Mouse (Mus musculus) hindbrain, embryonic 10.5 days (tissue): ENCODE data around the gene Pex26. TPM values are rescaled to one million over a fixed set of nuclear protein-coding genes. Genes with fewer than 3 reads are reported as not detected.

Experiments used
- DNase-seq: peaks from one replicate; pipeline ENCODE4 v3.0.0-alpha.2; 2017; ENCODE audit warnings: low spot score
- H3K27ac ChIP-seq: fragments of 300-500 bp; sonication (generic); 2 replicates; pipeline ENCODE4 v1.5.1; 2016; ENCODE audit warnings: mild to moderate bottlenecking, moderate library complexity
- H3K27me3 ChIP-seq: fragments of 300-500 bp; sonication (generic); 2 replicates; pipeline ENCODE4 v1.6.1; 2016; ENCODE audit warnings: mild to moderate bottlenecking; ENCODE audit not compliant: poor library complexity, insufficient read depth, severe bottlenecking
- H3K36me3 ChIP-seq: fragments of 300-500 bp; sonication (generic); 2 replicates; pipeline ENCODE4 v1.6.1; 2016; ENCODE audit warnings: mild to moderate bottlenecking, moderate library complexity
- H3K4me1 ChIP-seq: fragments of 300-500 bp; sonication (generic); replicated peaks from 2 replicates; pipeline ENCODE4 v1.6.1; 2016; ENCODE audit warnings: mild to moderate bottlenecking
- H3K4me3 ChIP-seq: fragments of 300-500 bp; sonication (generic); 2 replicates; pipeline ENCODE4 v1.5.1; 2016; ENCODE audit warnings: mild to moderate bottlenecking, moderate library complexity
- H3K9me3 ChIP-seq: fragments of 300-500 bp; sonication (generic); 2 replicates; pipeline ENCODE4 v1.6.1; 2016; ENCODE audit warnings: mild to moderate bottlenecking, moderate library complexity
- WGBS: fragments of 180-500 bp; shearing (Covaris S2); methylation state at CpG from one replicate; pipeline ENCODE4 v1.1.7; 2016; 5-methylcytosine and 5-hydroxymethylcytosine counted together
- polyA plus RNA-seq: library from polyadenylated mRNA; unstranded; fragments of >200 nt; fragmentation: Nextera tagmentation; extraction: Ambion mirVana; gene quantifications from 2 replicates; pipeline ENCODE4 v1.2.1, GENCODE M21; 2016

The Pex26 gene
- polyA plus RNA-seq, 1 experiment from 2014 or later: 10.1 TPM

GRCm38 (mm10) chr6:121216589-121217255 lies 33.3 kb downstream of the Pex26 start:
- WGBS: 91% methylated on average over 5 of the region's 5 CpGs
- DNase-seq: no peak
- no peaks in the 10 kb centered on the region for H3K9me3 ChIP-seq

DNA sequence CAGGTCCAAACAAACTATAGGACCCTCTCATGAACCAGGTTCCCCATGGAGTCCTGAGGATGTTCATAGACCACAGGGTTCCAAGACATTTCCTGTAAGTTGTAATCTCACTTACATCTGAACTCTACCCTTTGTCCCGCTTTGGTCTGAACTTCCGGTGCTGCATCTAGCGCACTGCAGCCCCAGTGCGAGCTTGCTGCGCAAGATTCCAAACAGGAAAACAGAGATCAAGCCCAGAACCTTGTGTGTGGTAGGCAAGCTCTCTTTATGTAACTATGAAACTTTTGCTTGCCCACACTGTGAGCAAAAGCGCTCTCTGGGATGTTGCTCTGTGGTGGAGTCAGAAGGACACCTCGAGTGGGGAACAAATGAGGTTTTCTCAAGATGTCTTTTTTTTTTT lies 34.5 kb downstream of the Pex26 start:
- 0 out of 2 replicates have a peak, but pooled peaks cover 3% of the 10 kb centered on the region for H3K27me3 ChIP-seq
- DNase-seq: no peak
- H3K27ac ChIP-seq: no peak overlapping the region
- WGBS: 94% methylated on average over 7 of the region's 7 CpGs
- H3K4me1 ChIP-seq: no peaks in the 10 kb centered on the region
- H3K4me3 ChIP-seq: no peak overlapping the region
- H3K9me3 ChIP-seq: no peaks in the 10 kb centered on the region
- no peaks in the 10 kb centered on the region for H3K36me3 ChIP-seq

More at GRCm38 (mm10) chr6:121216589-121217255, 33.3 kb downstream of the Pex26 start:
- Histone ChIP-seq H3K4me3 (no peak overlapping the region), H3K36me3 (no peaks in the 10 kb centered on the region), H3K4me1 (peaks cover 2% of the 10 kb centered on the region), H3K27me3 (peaks cover 14% of the 10 kb centered on the region), H3K27ac (no peak overlapping the region)

DNA sequence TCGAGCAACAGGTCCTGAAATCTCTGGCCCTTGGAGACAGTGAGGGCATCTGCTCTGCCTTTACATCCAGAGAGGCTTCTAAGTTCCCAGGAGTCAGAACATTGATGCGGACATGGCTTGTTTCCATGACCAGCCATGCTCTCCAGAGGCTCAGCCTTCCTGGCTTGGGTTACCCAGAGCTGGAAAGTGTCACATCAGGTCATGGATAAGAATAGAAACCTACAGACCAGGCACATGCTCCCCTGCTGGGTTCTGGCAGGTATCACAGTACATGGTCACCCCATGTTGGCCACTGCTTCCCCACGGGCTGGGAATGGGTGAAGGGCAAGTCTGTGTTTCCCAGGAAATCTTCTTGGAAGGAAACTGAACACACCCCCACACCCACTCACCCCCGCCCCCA lies 35.9 kb downstream of the Pex26 start:
- 0 out of 2 replicates have a peak, but pooled peaks cover 3% of the 10 kb centered on the region for H3K27me3 ChIP-seq
- no peak for DNase-seq
- 76% methylated on average over 4 of the region's 4 CpGs for WGBS
- no peak overlapping the region for H3K27ac ChIP-seq
- peaks cover 3% of the 10 kb centered on the region; the same call in 1 of the 2 replicates for H3K4me1 ChIP-seq
- H3K4me3 ChIP-seq: no peak overlapping the region
- H3K9me3 ChIP-seq: no peaks in the 10 kb centered on the region
- H3K36me3 ChIP-seq: no peaks in the 10 kb centered on the region

GRCm38 (mm10) chr6:121220181-121220580 lies 36.7 kb downstream of the Pex26 start:
- Histone ChIP-seq H3K27me3 (0 out of 2 replicates have a peak, but pooled peaks cover 2% of the 10 kb centered on the region), H3K4me3 (no peak overlapping the region), H3K9me3 (no peaks in the 10 kb centered on the region), H3K36me3 (no peaks in the 10 kb centered on the region), H3K4me1 (peaks cover 9% of the 10 kb centered on the region), H3K27ac (no peak overlapping the region)
- no peak for DNase-seq
- WGBS: 89% methylated on average over 10 of the region's 10 CpGs

- WGBS: 88% methylated on average over 8 of the region's 8 CpGs
- Histone ChIP-seq H3K9me3 (no peaks in the 10 kb centered on the region), H3K27me3 (no peaks in the 10 kb centered on the region), H3K27ac (no peak overlapping the region), H3K36me3 (no peaks in the 10 kb centered on the region), H3K4me1 (peaks cover 19% of the 10 kb centered on the region), H3K4me3 (no peak overlapping the region)
- no peak for DNase-seq
Measured at GRCm38 (mm10) chr6:121221876-121222597, 38.6 kb downstream of the Pex26 start.

DNA sequence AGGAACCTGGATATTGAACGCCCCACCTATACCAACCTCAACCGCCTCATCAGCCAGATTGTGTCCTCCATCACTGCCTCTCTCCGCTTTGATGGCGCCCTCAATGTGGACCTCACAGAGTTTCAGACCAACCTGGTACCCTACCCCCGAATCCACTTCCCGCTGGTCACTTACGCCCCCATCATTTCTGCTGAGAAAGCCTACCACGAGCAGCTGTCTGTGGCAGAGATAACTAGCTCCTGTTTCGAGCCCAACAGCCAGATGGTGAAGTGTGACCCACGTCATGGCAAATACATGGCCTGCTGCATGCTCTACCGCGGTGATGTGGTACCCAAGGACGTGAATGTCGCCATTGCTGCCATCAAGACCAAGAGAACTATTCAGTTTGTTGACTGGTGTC lies 39.5 kb downstream of the Pex26 start:
- Histone ChIP-seq H3K27me3 (no peaks in the 10 kb centered on the region), H3K36me3 (no peaks in the 10 kb centered on the region), H3K4me3 (no peak overlapping the region), H3K9me3 (no peaks in the 10 kb centered on the region), H3K4me1 (peaks cover 19% of the 10 kb centered on the region), H3K27ac (no peak overlapping the region)
- no peak for DNase-seq
- 95% methylated on average over 14 of the region's 14 CpGs for WGBS

DNA sequence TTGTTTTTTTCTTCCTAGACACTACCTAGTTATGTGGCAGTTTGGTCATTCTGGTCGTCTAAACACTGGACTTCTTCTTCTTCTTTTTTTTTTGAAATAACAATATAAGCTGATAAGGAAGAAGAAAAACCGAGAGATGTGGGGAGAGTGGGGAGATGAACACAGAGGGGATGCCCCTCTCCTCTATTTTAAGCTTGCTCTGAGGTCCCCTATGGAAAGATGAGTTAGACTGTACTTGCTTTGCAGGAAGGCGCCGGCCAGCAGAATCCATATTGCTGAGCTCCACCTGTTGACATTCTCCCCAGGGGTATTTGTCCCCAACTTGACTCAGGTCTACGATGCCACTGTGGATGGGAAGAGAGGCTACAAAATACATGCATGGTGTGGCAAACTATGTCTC lies 40.6 kb downstream of the Pex26 start:
- H3K27me3 ChIP-seq: no peaks in the 10 kb centered on the region
- no peak for DNase-seq
- peaks cover 19% of the 10 kb centered on the region for H3K4me1 ChIP-seq
- H3K4me3 ChIP-seq: no peak overlapping the region
- H3K27ac ChIP-seq: no peak overlapping the region
- WGBS: 71% methylated on average over 5 of the region's 5 CpGs
- H3K9me3 ChIP-seq: no peaks in the 10 kb centered on the region
- H3K36me3 ChIP-seq: no peaks in the 10 kb centered on the region

DNA sequence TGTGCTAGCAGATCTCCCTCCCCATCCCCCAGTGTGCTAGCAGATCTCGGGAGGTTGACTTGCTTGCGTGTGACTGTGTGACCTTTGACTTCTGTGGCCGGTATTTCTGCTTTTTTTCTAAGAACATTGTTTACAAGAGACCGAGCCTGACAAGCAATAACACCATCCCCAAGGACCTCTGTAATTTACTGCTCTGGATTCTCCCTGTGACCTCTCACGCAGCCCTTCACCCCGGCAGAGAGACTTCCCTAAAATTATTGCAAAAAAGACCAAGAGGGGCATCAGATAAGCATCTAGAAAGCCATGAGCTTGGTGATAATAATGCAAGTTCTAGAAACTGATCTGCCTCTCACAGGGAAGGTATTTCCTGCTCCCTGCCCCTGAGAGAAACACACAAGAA lies 41.5 kb downstream of the Pex26 start:
- WGBS: 21% methylated on average over 6 of the region's 6 CpGs
- no peaks in the 10 kb centered on the region for H3K36me3 ChIP-seq
- DNase-seq: no peak

GRCm38 (mm10) chr6:121226043-121226442 lies 42.6 kb downstream of the Pex26 start:
- DNase-seq: no peak
- Histone ChIP-seq H3K36me3 (no peaks in the 10 kb centered on the region), H3K27ac (no peak overlapping the region), H3K27me3 (no peaks in the 10 kb centered on the region), H3K9me3 (no peaks in the 10 kb centered on the region), H3K4me3 (no peak overlapping the region), H3K4me1 (peaks cover 19% of the 10 kb centered on the region)
- WGBS: 66% methylated on average over 4 of the region's 4 CpGs

More for the DNA sequence above, 41.5 kb downstream of the Pex26 start:
- H3K27me3 ChIP-seq: no peaks in the 10 kb centered on the region
- H3K9me3 ChIP-seq: no peaks in the 10 kb centered on the region
- no peak overlapping the region for H3K4me3 ChIP-seq
- peaks cover 19% of the 10 kb centered on the region for H3K4me1 ChIP-seq
- no peak overlapping the region for H3K27ac ChIP-seq

GRCm38 (mm10) chr6:121226744-121227143 lies 43.3 kb downstream of the Pex26 start:
- H3K36me3 ChIP-seq: no peaks in the 10 kb centered on the region
- 90% methylated on average over 2 of the region's 2 CpGs for WGBS
- H3K27ac ChIP-seq: no peak overlapping the region
- peaks cover 19% of the 10 kb centered on the region for H3K4me1 ChIP-seq
- no peak for DNase-seq
- H3K9me3 ChIP-seq: no peaks in the 10 kb centered on the region
- H3K27me3 ChIP-seq: no peaks in the 10 kb centered on the region
- no peak overlapping the region for H3K4me3 ChIP-seq

DNA sequence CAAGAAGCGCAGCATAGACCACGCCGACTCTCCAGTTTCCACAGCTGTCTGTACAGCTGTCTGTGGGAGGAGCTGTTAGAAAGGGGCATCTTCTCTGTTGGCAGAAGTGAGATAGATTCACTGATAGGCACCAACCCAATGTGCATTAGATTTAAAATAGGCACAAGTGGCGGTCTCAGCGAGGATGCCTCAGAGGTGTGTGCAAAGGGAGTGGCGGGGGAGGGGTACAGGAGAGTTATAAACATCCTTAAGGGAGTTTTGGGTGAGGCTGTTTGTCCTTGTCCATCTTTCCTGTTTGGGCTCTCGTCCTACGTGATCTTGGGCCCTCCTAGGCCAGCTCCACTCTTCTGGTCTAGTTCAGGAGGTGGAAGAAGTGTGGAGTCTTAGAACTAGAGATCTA lies 45.0 kb downstream of the Pex26 start:
- Histone ChIP-seq H3K27ac (no peak overlapping the region), H3K27me3 (no peaks in the 10 kb centered on the region), H3K4me1 (peaks cover 19% of the 10 kb centered on the region), H3K9me3 (no peaks in the 10 kb centered on the region), H3K4me3 (no peak overlapping the region), H3K36me3 (no peaks in the 10 kb centered on the region)
- WGBS: 76% methylated on average over 8 of the region's 8 CpGs
- no peak for DNase-seq

GRCm38 (mm10) chr6:121232652-121233051 lies 49.2 kb downstream of the Pex26 start:
- Histone ChIP-seq H3K4me3 (no peak overlapping the region), H3K27me3 (no peaks in the 10 kb centered on the region), H3K36me3 (no peaks in the 10 kb centered on the region), H3K4me1 (no peaks in the 10 kb centered on the region), H3K27ac (no peak overlapping the region), H3K9me3 (no peaks in the 10 kb centered on the region)
- WGBS: 61% methylated on average over 1 of the region's 1 CpGs
- no peak for DNase-seq

GRCm38 (mm10) chr6:121236386-121236785 lies 52.9 kb downstream of the Pex26 start:
- Histone ChIP-seq H3K36me3 (no peaks in the 10 kb centered on the region), H3K27ac (no peak overlapping the region), H3K4me3 (no peak overlapping the region), H3K4me1 (no peaks in the 10 kb centered on the region), H3K27me3 (no peaks in the 10 kb centered on the region), H3K9me3 (no peaks in the 10 kb centered on the region)
- WGBS: 90% methylated on average over 2 of the region's 2 CpGs
- no peak for DNase-seq
